Mouse (Mus musculus): ENCODE results near the gene Grm5.

The Grm5 gene

DNA sequence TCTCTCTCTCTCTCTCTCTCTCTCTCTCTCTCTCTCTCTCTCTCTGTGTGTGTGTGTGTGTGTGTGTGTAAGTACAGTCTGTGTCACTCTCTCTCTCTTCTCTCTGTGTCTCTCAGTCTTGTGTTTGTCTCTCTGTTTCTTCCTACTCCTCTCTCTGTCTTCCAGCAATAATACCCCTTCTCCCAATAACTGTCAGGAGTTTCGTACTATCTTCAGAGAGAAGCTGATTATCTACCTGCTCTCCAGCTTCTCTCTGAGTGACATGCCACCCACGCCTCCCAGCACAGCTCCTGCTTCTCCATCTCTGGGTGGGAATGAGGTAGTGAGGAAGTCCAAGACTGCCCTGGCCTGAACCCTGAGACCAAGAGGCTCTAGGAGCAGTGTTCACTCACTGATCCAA lies at the start of gene Grm5:
Grm5 (plus strand) TSS at position 301 of the 400 bp plus-strand sequence.
- no peak for DNase-seq (ENCODE audit: low read depth, low spot score)

DNA sequence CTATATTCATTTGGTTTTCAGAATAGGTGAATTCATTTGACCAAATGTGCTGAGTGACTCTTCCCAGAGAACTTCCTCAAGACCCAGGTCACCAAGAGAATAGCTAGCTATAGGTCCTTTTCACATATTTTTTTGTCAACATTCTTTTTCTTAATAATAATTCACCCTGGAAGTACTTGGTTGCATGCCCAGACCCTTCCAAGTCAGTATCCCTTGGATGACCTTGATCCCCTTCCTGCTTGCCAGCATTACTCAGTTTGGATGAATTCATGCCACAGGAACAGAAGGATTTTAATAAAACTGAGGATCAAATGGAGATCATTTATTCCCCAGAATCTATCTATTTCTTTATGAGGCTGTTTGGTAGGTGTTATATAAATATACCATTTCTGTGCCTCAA lies 44.9 kb upstream of the Grm5 start:
- DNase-seq (ENCODE audit: low read depth, low spot score) = no peak

DNA sequence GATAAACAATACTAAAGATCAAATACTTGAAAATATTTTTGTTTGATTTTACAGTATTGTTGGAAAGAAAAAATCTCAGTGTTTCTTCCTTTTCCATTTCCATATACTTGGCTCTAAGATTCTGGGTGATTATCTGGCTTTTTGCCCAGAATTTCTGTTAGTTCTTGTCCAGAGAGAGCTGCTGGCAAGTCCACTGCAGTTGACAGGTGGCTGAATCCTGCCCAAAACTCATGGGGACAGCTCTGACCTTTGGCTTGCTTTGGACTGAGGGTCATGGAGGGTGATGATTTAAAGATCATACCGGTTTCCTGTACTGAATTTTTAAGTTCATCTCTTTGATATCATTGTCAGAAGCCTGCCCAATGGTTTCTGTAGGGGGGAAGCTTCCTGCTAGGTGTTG lies 18.7 kb upstream of the Grm5 start:
- DNase-seq (ENCODE audit: low read depth, low spot score) = no peak

DNA sequence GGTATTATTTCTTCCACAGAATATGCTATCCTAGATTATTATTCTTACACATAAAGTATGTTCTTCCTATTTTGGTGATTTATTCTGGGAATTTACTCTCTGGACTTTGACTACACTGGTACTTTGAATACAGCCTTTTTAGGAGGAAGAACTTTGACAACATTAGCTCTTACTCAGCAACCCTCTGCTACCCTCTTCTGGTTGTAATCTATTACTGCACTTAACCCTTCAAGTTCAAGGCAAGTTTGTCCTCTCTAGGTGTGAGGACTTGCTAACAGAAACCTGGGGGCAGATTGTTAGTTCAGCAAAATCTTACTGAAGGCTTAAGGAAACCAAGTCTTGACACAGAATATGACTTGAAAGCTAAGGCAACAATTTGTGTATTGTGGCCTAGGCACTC lies 17.5 kb upstream of the Grm5 start:
- DNase-seq (ENCODE audit: low read depth, low spot score) = no peak

DNA sequence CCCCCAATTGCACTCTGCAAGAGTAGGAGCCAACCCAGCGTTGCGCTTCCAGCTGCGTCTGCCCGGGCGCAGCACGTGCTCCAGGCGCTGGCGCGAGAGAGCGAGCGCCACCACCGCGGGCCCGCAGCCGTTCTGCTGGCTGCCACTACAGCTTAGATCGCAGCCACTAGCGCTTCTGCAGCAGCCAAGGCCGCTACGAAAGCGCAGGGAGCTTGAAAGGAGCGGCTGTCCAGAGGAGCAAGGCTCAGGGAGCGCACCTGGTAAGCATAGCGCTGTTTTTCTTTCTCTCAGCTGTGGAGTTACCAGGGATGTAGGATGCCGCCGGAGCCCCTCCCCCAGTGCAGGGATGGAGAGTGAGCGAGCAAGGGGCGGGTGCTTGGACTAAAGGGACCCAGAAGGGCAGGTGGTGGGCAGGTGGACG lies 323 bp downstream of the Grm5 start:
- DNase-seq (ENCODE audit: low read depth, low spot score) = no peak

DNA sequence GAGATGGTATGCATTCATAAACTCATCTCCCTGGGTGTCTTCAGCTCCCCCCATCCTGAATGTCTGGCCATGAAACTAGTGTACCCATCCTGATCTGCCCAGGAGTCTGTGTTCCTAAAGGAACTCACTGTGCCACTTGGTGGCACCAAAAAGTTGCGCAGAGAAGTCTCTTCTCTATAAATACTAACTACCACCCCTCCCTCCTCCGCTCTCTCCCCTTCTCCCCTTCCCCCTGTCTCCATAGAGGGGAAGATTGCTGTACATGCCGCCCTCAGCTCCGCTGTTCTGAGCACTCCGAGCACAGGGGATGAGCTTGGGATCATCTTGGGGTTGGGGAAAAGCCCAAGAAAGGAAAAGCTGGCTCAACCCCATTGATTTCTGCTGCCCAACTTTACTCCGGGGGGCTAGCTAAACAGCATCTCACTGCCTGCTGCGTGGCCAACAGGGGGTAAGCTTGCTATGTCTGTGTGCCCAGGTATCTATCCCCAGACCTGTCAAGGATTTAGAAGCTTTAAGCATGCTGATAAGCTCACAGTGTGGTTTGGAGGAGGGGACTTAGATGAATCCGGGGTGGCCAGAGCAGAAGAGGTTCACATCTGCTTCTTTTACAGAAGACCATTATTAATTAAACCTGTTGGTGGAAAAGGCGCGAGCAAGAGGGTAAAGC lies 2.4 kb downstream of the Grm5 start:
- DNase-seq (ENCODE audit: low read depth, low spot score) = no peak

DNA sequence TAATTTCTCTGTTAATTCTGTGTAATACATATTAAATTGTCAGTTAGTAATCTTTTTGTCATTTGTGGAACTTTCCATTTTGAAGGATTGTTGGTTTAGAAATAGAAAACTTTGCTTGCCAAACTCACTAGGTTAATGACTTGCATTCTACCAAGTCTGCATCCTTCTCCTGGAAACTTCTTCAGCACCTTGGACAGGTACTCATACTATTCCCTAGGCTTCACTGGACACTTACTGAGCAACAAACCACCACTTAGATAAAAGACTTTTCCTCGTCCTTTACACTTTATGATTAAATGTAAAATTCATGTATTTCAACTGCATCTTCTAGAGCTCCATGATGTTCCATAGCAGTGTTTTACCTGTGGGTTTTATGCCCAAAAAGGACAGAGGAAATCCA lies 4.0 kb downstream of the Grm5 start:
- DNase-seq (ENCODE audit: low read depth, low spot score) = no peak

DNA sequence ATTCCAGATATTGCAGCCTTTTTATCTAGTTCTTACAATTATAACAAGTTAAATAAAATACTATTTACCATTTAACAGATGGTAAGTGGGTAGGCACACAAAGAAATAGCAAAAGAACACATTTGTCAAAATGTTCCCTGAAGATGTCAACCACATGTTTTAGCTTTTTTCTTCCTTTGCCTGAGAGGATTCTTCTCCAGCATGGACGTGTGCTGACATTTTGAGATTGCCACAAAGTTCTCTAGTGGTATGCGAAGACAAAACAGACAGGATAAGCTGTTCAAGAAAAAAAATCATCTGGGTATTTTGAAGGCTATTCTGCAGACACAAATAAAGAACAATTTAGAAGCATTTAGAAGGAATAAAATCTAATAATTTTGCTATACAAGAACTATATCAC lies 42.3 kb downstream of the Grm5 start:
- DNase-seq (ENCODE audit: low read depth, low spot score) = no peak

DNA sequence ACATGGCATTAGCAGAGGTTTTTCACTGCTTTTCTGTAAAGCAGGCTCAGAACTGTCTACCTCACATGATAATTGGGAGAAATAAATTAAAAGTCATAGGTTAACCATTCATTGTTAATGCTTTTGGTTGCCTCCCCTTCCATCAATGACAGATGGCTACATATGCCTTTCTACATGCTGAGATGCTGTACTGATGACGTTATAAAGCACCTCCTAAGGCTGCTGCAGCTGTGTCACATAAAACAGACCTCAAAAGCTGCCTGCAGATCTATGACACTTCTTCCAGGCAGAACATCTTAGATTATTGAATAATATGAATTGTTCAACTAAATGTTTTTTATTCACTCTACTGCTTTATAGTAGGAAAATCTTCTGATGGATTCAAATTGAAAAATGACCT lies 51.6 kb downstream of the Grm5 start:
- DNase-seq (ENCODE audit: low read depth, low spot score) = no peak

DNA sequence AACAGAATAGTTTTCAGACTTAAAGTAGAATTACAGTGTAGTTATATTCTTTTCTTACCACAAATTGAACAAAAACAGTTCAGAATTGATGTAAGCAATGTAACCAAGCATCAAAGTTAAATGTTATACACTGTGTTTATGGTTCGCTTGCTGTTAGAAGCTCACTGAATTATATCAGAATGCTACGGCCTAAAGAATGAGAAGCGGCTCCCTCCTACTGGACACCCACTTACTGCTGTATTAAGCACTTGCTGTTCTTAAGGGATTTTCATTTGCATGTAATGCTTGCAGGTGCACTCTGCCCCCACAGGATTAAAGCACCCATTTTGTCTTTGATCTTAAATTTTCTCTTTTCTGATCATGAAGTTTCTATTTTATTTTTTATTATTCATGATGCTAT lies 66.6 kb downstream of the Grm5 start:
- no peak for DNase-seq (ENCODE audit: low read depth, low spot score)

DNA sequence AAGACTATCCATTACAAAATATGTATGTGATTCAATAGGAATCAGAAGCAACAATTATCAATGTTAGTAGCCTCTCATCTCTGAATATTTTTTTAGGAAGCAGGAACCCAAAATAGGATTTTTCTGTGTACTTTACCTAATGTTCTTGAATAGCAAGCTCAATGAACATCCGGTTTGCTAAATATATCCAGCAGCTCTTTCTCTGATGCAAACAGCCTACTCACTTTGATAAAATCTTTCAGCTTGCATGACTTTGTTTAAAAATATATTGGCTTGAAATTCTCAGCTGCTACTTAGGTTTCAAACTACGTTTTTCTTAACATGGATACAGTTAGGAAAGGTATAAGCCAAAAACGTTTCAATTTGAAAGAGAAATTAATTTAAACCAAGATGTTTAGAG lies 77.8 kb downstream of the Grm5 start:
- DNase-seq (ENCODE audit: low read depth, low spot score) = no peak

DNA sequence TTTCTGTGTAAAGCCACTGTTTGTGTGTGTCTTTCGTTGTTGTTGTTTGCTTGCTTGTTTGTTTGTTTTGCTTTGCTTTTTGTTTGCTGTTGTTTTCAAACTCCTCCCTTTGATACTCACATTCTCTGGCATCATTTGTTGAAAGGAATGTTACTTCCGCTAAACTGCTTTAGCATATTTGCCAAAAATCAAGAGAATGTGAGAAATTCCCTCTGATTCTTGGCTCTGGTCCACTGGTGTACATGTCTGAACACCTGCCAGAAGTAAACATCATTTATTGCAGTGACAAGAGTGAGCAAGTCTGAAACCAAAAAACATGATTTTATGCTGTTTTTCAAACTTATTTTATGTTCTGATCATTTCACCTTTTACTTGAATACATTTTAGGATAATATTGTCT lies 80.1 kb downstream of the Grm5 start:
- no peak for DNase-seq (ENCODE audit: low read depth, low spot score)

DNA sequence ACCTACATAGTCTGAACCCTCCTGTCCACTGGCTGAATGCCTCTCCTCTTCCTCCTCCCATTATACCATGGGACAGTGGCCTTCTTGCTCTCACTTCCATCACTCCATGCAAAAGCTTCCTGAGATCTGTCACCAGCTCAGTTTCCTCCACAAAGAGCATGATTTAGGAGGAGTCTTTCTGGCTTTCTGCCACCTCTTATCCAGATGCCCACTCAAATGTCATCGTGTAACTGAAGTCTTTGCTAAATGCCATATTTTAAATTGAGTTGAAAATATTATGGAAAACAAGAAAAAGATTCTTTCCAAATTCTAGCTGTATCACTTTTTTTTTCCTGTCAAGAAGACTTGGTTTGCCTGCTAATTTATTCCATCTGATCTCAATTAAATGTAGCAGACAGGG lies 132.4 kb downstream of the Grm5 start:
- DNase-seq (ENCODE audit: low read depth, low spot score) = no peak

DNA sequence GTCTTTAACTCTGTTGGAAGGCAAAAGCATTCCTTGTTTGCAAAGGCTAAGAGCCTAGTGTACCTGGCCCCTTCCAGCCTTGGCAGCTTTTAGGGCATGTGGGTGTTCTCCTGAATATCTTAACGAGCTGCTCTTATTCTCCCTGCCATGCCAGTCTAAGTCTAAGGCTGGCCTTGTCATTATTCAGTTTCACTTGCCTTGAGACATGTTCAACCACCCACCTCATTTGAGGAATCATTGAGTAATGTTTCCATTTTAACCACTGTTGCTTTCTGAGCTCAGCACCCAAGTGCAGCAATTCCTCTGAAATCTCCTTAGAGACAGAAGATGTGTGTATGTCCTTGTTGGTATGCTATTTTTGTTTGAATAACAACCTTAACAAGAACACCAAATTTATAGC lies 134.7 kb downstream of the Grm5 start:
- DNase-seq (ENCODE audit: low read depth, low spot score) = no peak

DNA sequence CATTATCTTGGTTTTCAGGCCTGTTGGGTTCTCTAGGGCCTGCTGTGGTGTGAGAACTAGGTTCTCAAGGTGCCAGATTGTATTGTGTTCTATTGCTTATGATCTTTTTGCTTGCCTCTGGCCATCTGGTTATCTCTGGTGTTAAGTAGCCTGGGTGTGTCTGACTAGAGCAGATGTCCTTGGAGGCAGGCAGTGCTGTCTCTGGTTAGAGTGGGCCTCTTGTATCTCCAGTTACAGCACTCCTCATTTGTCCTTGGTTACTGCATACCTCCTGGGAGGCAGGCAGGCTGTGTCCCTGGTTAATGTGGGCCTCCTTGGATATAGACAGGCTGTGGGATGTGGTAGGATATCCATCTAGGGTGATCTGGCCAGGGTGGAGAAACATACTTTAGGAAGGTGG lies 150.5 kb downstream of the Grm5 start:
- no peak for DNase-seq (ENCODE audit: low read depth, low spot score)

DNA sequence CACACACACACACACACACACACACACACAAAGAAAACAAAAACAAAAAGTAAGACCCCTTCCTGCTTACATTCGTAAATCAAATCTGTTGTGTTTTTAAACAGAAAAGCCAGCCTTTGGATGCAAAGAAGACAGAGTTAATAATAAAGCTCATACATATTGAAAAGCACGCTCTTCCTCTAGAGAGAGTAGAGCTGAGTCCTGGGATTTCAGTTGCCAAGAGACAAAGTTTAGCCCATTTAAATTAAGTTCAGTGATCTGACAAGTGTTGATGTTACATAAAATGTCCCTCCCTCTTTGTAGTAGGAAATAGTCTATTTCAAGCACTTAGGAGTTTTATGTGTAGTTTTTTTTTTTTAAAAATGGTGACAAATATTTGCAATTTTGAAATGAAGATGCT lies 178.0 kb downstream of the Grm5 start:
- DNase-seq (ENCODE audit: low read depth, low spot score) = no peak

DNA sequence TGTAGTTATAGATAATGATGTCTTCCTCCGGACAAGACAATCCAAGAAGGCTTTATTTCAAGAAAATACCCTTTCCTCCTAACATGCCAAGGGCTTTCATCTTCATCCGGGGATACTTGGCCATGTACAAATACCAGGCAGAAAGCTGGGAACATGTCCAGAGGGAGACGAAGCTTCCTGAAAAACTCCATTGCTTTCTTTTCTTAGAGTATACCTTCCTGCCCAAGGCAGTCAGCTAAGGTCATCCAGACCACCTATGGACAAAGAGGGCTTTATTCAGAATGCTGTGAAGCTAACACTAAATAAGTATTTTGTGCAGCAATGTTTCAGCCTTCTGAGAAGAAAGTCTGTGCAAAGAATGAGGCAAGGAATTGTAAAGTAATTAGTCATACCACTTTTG lies 178.4 kb downstream of the Grm5 start:
- DNase-seq (ENCODE audit: low read depth, low spot score) = no peak

DNA sequence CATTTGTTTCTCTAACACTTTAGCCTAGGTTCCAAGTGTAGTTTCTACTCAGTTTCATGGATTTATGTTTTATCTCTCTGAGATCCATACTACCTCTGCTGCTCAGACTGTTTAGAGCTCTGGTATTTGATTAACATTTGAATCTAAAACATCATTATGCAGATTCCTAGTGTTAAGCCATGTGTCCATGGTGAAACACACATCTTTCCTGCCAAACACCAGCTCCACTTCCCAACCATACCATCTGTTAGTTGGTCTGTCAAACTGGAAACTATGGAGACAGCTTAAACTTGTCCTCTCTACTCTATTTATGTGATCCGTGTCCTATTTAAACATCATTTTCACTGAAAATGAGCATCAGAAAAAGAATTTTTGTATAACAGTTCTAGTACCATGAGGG lies 203.6 kb downstream of the Grm5 start:
- no peak for DNase-seq (ENCODE audit: low read depth, low spot score)

DNA sequence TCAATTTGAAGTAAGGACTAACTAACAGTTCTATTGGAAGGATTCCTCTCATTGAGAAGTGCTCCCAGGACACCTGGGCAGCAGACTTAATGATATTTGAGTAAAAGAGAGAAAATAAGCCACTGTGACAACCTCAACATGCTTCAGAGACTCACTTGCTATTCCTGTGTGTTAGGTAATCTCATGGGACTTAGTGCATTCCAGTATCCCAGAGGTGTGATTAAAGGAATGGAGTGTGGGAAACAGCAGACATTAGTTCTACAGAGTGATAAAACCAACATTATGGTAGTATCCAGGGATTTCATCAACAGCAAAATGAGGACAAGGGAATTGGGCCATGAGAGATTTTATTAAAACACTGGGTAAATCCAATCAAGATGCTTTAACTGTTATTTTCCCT lies 205.0 kb downstream of the Grm5 start:
- DNase-seq (ENCODE audit: low read depth, low spot score) = no peak

DNA sequence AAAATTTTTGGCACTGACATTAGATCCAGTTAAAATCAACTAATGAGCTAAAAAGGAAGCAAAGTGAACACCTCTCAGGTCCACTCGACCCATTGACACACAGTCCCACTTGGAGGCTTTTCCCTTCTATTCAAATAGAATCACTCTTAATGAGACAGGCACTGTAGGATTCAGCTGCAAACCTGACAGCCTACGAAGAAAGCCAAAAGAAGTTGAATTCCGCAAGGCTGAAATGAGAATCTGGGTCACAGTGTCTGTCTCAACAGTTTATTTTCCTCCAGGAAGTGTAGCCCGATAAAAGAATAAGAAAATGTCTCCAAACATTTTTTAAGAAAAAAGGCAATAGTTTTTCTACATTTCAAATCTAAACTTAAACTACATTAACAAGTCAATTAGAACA lies 209.9 kb downstream of the Grm5 start:
- no peak for DNase-seq (ENCODE audit: low read depth, low spot score)

DNA sequence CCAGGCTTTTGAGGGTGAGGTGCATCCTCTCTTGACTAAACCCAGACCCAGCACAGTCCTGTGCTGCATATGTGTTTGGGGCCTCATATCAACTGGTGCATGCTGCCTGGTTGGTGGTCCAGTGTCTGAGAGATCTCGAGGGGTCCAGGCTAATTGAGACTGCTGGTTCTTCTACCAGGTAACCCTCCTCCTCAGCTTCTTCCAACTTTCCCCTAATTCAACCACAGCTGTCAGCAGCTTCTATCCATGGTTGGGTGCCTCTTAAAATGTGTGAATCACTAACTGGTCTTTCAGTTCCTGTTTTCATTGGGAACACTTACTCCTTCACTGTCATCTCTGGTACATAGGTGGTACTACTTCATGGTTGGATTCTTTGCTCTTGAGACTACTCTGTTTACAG lies 240.9 kb downstream of the Grm5 start:
- DNase-seq (ENCODE audit: low read depth, low spot score) = no peak

DNA sequence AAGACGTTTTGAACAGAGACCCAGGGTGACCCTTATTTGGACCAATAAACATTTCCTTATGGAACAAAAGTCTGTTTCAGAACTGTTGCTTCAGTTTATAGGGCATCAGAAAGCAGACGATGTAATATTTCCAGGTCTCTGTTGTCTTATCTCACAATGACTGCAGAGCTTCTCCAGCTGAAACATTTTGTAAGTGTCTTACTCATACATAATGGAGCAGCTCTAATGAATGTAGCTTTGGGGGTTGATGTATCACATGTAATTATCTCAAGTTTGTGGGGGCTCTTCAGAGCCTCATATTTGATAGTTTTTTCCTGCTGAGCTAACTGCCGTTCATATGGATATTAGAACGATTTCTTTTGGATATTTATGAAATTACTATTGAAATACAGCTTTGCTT lies 250.7 kb downstream of the Grm5 start:
- DNase-seq (ENCODE audit: low read depth, low spot score) = no peak

DNA sequence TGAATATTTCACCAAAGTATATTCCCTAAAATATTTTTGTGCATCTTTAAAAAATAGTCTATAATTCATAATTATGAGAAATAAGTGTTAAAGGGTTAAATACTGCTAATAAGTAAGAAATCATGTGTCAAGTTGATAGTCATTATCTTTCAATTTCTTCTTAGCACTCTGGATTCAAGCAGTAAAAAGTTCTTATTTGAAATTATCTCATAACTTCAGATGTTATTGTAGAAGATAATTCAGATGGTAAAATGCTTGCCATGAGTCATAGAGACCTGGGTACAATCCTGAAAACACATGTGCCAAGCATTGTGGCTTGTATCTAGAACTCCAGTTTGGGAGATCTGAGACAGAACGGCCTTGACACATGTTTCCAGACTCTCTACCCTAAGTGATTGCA lies 254.6 kb downstream of the Grm5 start:
- DNase-seq (ENCODE audit: low read depth, low spot score) = no peak

DNA sequence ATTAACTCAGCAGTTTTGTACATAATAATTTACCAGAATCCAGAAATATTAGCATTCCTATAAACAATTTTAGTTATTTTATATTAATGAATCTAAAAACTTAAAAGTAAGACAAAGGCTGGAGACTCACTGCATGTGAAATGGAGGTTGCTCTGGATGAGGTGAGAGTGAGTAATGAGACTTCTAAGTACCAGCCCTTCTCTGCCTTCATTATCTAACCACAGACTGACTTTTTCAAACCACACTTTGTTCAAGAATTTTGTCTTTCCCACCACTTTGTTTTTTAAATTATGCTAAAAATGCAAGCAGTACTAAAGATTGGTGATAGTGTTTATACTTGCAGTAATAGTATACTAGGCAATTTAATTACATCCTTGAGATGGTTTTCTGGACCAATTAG lies 259.5 kb downstream of the Grm5 start:
- no peak for DNase-seq (ENCODE audit: low read depth, low spot score)

All from retina, adult 2 months (tissue).